Mouse (Mus musculus): Measurements from ENCODE around the gene Ltbp1.

DNA sequence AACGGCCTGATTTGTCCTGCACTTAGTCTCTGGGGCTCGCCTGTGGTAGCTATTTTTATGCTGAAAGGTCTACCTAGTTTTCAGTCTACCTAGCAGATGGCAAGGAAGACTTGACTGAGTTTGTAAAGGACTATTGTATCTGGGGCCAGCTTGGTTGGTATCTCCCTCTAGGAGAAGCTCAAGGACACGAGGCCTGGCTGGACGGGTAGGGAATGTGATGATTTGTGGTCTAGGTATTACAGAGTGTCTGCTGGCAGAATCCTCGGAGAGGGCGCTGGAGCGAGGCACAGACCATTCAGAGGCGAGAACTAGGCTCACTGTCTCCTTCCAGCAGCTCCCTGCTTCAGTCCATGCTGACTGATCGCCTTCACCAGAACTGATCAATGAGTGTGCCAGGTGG lies 146.4 kb downstream of the Ltbp1 start:
- TF ChIP-seq POLR2A (IDR thresholded peaks at IDR 0.05; ENCODE audit: low read depth, low read length) (no peak), CTCF (IDR thresholded peaks at IDR 0.05; ENCODE audit: extremely low read depth, insufficient read length, insufficient replicate concordance, low read depth, low read length) (no peak)
